Mouse (Mus musculus): ENCODE data around the gene Adam21. TPM values are rescaled to one million over a fixed set of nuclear protein-coding genes. Genes with fewer than 3 reads are reported as not detected.
A peak's percentile ranks its signal among the peaks of the same experiment; 100 is the strongest.
"Not testable (repeated sequence)": the region's sequence is repeated elsewhere in the genome, so short reads cannot be mapped to it uniquely, and the experiment has no call there.

Adam21 gene
- under 1 TPM; 0.23 to 0.32 TPM for total RNA-seq (2021)

- no peak for DNase-seq (ENCODE audit: extremely low spot score in 1 of 2, low spot score in 1 of 2)
Observed at GRCm38 (mm10) chr12:81568374-81568773, at the start of gene Adam21. Gene Adam21, minus strand, starts transcription at chr12:81568474.

- no peak for DNase-seq (ENCODE audit: extremely low spot score in 1 of 2, low spot score in 1 of 2)
Observed at GRCm38 (mm10) chr12:81616980-81617379, 48.7 kb upstream of the Adam21 start.

GRCm38 (mm10) chr12:81615807-81616206, 47.5 kb upstream of the Adam21 start:
- DNase-seq (ENCODE audit: extremely low spot score in 1 of 2, low spot score in 1 of 2), result no peak

GRCm38 (mm10) chr12:81609445-81609844, 41.2 kb upstream of the Adam21 start:
- no peak for DNase-seq (ENCODE audit: extremely low spot score in 1 of 2, low spot score in 1 of 2)

GRCm38 (mm10) chr12:81604995-81605784, 36.9 kb upstream of the Adam21 start:
- DNase-seq (ENCODE audit: extremely low spot score in 1 of 2, low spot score in 1 of 2), result no peak

- no peak for DNase-seq (ENCODE audit: extremely low spot score in 1 of 2, low spot score in 1 of 2)
Observed at GRCm38 (mm10) chr12:81596547-81597262, 28.4 kb upstream of the Adam21 start.

GRCm38 (mm10) chr12:81594902-81595671, 26.8 kb upstream of the Adam21 start, which contains the start of gene Med6:
Gene Med6, minus strand, starts transcription at chr12:81595008.
- DNase-seq (ENCODE audit: extremely low spot score in 1 of 2, low spot score in 1 of 2), result peak; percentile 72 to 81

- DNase-seq (ENCODE audit: extremely low spot score in 1 of 2, low spot score in 1 of 2), result no peak
Observed at GRCm38 (mm10) chr12:81567931-81568330, 343 bp downstream of the Adam21 start.

GRCm38 (mm10) chr12:81564173-81564572, 4.1 kb downstream of the Adam21 start:
- DNase-seq (ENCODE audit: extremely low spot score in 1 of 2, low spot score in 1 of 2), result no peak

GRCm38 (mm10) chr12:81549286-81549685, 19.0 kb downstream of the Adam21 start:
- DNase-seq (ENCODE audit: extremely low spot score in 1 of 2, low spot score in 1 of 2), result no peak

- DNase-seq (ENCODE audit: extremely low spot score in 1 of 2, low spot score in 1 of 2), result no peak
Observed at GRCm38 (mm10) chr12:81547163-81547562, 21.1 kb downstream of the Adam21 start.

- DNase-seq (ENCODE audit: extremely low spot score in 1 of 2, low spot score in 1 of 2), result no peak
Observed at GRCm38 (mm10) chr12:81533029-81533419, 35.2 kb downstream of the Adam21 start.

- peak; percentile 74 for DNase-seq (ENCODE audit: extremely low spot score in 1 of 2, low spot score in 1 of 2)
Observed at GRCm38 (mm10) chr12:81532316-81533028, 35.8 kb downstream of the Adam21 start, which contains the start of the genes Gm20498 and Synj2bp. Gene Gm20498, minus strand, starts transcription at chr12:81532905. Gene Synj2bp, minus strand, starts transcription at chr12:81532911.

- not testable (repeated sequence) for DNase-seq (ENCODE audit: extremely low spot score in 1 of 2, low spot score in 1 of 2)
Observed at GRCm38 (mm10) chr12:81530587-81530986, 37.7 kb downstream of the Adam21 start.

Other genes with a start within 250 kb of the Adam21 start
- 10 to 100 TPM in 1 of 2 experiments, 1 to 10 TPM in 1; 9.2 to 10.5 TPM for gene Slc8a3, start 235.3 kb downstream of the Adam21 start, total RNA-seq (2021)
- 1 to 10 TPM in 1 of 2 experiments, under 1 TPM in 1; 0.89 to 3.1 TPM for gene Gm4787, start 189.0 kb downstream of the Adam21 start, total RNA-seq (2021)
- gene Adam4, start 146.5 kb downstream of the Adam21 start, total RNA-seq (2021), result 1 to 10 TPM; 1.6 to 2.6 TPM
- gene Cox16, start 83.3 kb downstream of the Adam21 start, total RNA-seq (2021), result 10 to 100 TPM; 34.5 to 35.2 TPM
- gene Gm20498, start 35.6 kb downstream of the Adam21 start, total RNA-seq (2021), result 10 to 100 TPM; 39.1 to 49.1 TPM
- 10 to 100 TPM; 24.9 to 29.4 TPM for gene Synj2bp, start 35.6 kb downstream of the Adam21 start, total RNA-seq (2021)
- 10 to 100 TPM; 26.4 to 27.2 TPM for gene Med6, start 26.5 kb upstream of the Adam21 start, total RNA-seq (2021)
- gene Ttc9, start 62.8 kb upstream of the Adam21 start, total RNA-seq (2021), result 10 to 100 TPM; 45.3 to 47.4 TPM
- gene Map3k9, start 212.7 kb upstream of the Adam21 start, total RNA-seq (2021), result 10 to 100 TPM; 29.7 to 34.6 TPM